Mouse (Mus musculus) hindlimb bud, embryonic 11.5 days (tissue): ENCODE measurements at regions not wholly inside any gene's neighbourhood (a gene's known extent, or its start where the extent isn't known, plus 50 kb on each side); places are given as distances from the start of the nearest gene placed in this dataset.

ENCODE experiments used
- DNase-seq: peaks from one replicate; pipeline ENCODE4 v3.0.0-alpha.2; 2012; ENCODE audit warnings: low read depth, low spot score; ENCODE audit errors: extremely low spot score

DNA sequence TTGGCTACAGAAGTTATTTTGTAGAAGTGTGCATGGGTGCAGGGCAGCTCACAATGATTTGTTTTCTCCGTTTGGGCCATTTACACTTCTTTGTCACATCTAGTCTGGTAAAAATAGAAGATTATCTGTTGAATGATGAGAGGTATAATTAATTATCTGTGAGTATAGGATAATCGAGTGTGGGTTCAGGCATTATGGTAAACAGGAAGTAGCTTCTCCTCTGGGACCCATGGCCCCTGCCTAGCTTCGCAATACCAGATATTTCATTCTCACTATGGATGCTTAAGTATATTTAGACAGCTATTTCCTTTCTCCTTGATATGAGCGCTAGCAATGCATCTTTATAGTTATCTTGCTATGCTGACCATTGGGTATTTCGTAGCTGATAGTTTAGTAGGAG lies 1373.7 kb upstream of the Pcdh20 start:
- no peak for DNase-seq

DNA sequence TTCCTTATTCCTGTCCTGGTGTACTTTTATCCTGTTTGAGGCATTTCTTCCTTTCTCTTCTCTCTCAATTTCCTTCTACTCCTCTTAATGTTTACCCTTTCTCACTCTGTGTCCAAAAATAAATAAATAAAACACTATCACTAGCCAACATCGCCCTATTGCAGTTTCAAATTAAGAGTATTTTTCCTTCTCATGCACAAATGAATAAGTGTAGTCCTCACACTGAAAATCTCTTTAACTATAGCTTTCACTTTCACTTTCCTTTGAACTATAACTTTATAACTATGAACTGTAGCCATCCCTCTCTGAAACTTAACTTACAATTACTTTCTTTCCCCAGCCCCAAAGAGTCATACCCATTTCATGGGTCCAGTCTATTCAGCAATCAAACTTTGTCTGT lies 1355.5 kb upstream of the Pcdh20 start:
- DNase-seq: no peak

DNA sequence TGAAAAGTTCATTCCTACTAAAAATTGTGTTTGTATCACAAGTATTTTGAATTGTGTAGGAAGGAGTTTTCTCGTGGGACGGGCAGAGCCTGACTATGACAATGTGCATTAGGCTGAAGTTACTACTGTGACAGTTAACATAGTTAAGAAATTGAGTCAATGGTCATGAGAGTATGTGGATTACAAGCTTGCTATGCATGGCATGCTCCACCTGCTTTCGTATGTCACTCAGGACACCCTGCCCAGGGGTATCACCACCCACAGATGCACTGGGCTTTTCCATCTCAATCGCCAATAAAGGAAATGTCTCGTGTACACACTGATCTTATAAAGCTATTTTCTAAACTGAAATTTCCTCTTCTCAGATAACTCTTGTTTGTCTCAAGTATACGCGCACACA lies 1354.8 kb upstream of the Pcdh20 start:
- DNase-seq: no peak

DNA sequence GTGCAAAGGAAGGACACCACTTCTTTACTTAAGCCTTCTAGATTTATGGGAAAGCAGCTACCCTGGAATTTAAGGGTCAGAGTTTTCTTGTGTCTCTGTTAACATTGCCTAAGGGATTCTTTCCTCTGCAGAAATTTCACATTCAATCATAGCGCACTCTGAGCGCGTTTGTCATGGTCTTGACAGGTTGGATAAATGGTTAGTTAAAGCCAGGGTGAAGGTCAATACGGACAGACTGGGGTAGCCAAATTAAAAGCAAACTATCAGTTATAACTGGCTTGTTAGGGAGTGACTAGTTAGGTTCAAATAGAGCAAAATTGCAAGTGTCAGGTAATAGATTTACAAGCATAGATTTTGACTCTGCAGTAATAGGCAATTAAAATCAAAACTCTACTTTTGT lies 1352.2 kb upstream of the Pcdh20 start:
- DNase-seq: peak; percentile 67

DNA sequence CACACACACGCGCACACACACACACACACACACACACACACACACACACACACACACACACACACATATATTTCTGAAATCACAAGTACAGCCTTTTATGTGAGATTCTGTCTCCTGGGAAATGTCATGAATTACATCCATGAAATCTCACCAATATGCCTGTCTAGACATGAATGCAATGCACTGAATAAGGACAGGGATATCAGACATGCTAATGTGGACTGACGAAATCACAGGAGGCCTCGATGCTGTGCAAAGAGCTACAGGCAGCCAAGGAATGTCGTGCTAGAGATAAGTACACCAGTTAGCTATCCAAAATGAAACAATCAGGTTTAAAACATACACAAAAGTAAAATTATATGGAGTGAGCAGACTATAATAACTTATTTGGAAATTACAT lies 1351.0 kb upstream of the Pcdh20 start:
- no peak for DNase-seq

DNA sequence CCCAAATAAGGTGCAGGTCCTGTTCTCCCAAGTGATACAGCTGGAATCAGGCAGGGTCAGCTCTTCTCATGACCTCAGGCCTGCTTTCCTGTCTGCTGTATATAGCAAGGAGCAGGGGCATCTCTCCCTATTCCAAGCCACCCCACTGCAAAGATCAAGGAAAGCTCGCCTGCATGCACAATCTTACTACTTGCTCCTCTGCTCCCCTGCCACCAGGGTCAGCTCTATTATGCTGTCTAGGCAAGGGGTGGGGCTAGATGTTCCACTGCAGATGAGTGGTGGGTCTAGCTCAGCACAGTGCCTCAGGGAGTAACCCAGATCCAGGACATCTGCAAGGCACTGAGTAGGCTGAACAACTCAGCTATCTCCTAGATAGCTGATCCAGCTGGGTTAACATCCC lies 1335.6 kb upstream of the Pcdh20 start:
- no peak for DNase-seq

DNA sequence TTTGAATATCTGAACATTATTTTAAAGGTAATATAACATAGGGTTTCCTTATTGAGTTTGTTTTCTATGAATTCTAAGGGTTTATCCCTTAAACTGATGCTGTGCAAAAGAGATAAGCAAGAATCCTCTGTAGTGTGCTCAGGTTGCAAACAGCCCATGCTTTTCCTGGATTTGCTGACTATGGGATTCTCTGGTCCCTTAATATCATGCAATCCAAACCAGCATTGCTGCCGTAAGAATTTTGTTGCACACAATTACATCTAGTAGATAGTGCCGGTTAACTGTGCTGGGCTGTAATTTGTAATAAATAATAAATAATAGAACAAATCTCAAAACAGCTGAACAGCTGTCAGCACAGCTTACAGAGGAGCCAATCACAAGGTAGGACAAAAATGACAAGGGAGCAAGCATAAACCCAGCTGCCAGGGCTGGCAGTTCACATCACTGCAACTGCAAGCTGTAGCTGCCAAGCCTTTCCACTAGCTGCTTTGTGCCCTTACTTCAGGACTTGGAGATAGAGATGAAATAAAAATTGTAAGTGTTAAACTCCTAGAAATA lies 1333.6 kb upstream of the Pcdh20 start:
- DNase-seq: no peak

DNA sequence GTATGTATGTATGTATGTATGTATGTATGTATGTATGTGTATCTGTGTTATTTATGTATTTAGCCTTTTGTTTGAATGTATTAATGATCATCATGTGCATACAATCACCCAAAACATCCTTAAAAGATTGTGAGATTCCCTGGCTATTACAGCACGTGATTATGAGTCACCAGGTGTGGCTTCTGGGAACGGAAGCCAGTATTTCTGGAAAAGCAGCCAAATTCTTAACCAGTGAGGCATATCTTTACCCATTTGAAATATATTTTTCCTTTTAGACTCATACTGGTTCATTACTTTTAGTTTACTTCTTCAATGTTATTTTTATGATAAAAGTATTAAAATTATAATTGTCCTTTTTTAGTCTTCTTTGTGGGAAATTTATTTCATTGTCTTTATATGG lies 1284.6 kb upstream of the Pcdh20 start:
- DNase-seq: no peak

DNA sequence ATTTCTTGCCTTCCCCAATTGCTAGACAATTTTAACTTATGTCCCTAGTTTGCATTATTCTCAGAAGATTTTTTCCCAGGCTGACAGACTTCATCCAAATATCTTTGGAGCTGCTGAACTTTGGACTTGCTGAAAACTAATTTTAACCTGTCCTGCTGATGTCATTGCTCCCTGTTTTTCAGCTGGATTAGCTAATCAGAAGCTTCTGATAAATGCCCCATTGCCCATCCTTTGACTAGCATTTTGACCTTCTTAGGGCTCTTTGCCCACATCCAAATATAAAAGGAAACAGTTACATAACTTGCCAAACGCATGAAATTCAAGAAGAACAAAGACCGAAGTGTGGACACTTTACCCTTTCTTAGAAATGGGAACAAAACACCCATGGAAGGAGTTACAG lies 1242.5 kb upstream of the Pcdh20 start:
- DNase-seq: no peak
